Mouse (Mus musculus): ENCODE results near the gene Hist2h2aa1.
"Not testable (repeated sequence)": the region's sequence is repeated elsewhere in the genome, so short reads cannot be mapped to it uniquely, and the experiment has no call there.

Hist2h2aa1 gene

GRCm38 (mm10) chr3:96280660-96281059 lies 35.4 kb downstream of the Hist2h2aa1 start:
- no peak for DNase-seq

- DNase-seq, result no peak
Measured at GRCm38 (mm10) chr3:96284457-96284856, 39.2 kb downstream of the Hist2h2aa1 start.

DNA sequence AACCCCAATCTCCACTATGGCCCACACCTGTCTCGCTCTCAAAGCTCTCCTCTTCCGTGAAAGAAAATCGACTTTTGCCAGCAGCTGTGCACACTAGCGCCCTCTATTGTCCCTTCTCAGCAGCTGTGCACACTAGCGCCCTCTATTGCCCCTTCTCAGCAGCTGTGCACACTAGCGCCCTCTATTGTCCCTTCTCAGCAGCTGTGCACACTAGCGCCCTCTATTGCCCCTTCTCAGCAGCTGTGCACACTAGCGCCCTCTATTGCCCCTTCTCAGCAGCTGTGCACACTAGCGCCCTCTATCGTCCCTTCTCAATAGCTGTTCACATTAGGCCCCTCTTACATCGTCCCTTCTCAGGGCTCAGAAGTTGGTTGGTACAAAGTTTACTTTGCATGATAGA lies 42.0 kb downstream of the Hist2h2aa1 start:
- DNase-seq, result not testable (repeated sequence)

GRCm38 (mm10) chr3:96289201-96289600 lies 43.9 kb downstream of the Hist2h2aa1 start:
- no peak for DNase-seq

DNA sequence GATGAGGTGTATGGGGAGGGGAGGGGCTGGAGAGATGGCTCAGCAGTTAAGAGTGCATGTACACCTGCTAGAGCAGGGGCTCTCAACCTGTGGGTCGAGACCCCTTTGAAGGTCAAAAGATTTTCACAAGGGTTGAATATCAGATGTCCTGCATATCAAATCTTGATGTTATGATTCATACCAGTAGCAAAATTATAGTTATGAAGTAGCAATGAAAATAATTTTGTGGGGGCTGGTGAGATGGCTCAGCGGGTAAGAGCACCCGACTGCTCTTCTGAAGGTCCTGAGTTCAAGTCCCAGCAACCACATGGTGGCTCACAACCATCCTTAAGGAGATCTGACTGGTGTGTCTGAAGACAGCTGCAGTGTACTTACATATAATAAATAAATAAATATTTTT lies 45.4 kb downstream of the Hist2h2aa1 start:
- DNase-seq, result not testable (repeated sequence)

- no peak for DNase-seq
Measured at GRCm38 (mm10) chr3:96292641-96293040, 47.3 kb downstream of the Hist2h2aa1 start.

DNA sequence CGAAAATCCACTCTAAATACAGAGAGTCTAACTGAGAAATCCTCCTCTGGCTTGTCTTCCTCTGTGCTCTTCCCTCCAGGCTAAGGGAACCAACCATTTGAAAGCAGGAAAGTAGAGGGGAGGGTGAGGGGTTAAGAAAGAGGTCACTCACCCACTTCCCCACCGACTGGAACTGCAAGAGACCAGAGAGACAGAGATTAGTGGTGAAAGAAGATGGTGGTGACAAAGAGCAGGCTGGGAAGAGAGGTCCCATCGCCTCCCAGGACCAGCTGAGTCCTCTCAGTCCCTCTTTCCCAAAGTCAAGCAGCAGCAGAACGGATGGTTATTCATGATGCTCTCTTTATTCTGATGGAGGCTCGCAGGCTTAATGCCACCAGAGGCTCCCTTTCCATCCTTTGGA lies 48.1 kb downstream of the Hist2h2aa1 start:
- DNase-seq, result no peak

- no peak for DNase-seq
Measured at GRCm38 (mm10) chr3:96293787-96294186, 48.5 kb downstream of the Hist2h2aa1 start, which contains the start of gene Fcgr1. TSS of gene Fcgr1 (minus strand) at chr3:96293969.
